Mouse (Mus musculus): Measurements from ENCODE around the gene Stx5a. TPM values are rescaled to one million over a fixed set of nuclear protein-coding genes. Genes with fewer than 3 reads are reported as not detected.
"Not testable (repeated sequence)": the region's sequence is repeated elsewhere in the genome, so short reads cannot be mapped to it uniquely, and the experiment has no call there.

The Stx5a gene
- total RNA-seq, 2 experiments from 2014 or later, result 68.1 to 69.0 TPM

GRCm38 (mm10) chr19:8714653-8715481, 26.3 kb upstream of the Stx5a start:
- no peak for DNase-seq (ENCODE audit: extremely low spot score in 1 of 2, low spot score in 2 of 2)
- intact Hi-C loops (cut with DNase I), result no loop called here

GRCm38 (mm10) chr19:8715868-8716766, 25.1 kb upstream of the Stx5a start:
- intact Hi-C loops (cut with DNase I), result no loop called here
- no peak for DNase-seq (ENCODE audit: extremely low spot score in 1 of 2, low spot score in 2 of 2)

- DNase-seq (ENCODE audit: extremely low spot score in 1 of 2, low spot score in 2 of 2), result no peak
- intact Hi-C loops (cut with DNase I), result no loop called here
These were observed 24.3 kb upstream of the Stx5a start for GRCm38 (mm10) chr19:8716767-8717475.

- peak in 1 of 2 experiments; percentile 54 for DNase-seq (ENCODE audit: extremely low spot score in 1 of 2, low spot score in 2 of 2)
These were observed 22.9 kb upstream of the Stx5a start for GRCm38 (mm10) chr19:8718357-8718756.

GRCm38 (mm10) chr19:8719037-8719436, 22.2 kb upstream of the Stx5a start:
- intact Hi-C loops (cut with DNase I); DNase-seq (ENCODE audit: extremely low spot score in 1 of 2, low spot score in 2 of 2): not testable (repeated sequence)

More at GRCm38 (mm10) chr19:8718357-8718756, 22.9 kb upstream of the Stx5a start:
- intact Hi-C loops (cut with DNase I), result no loop called here

GRCm38 (mm10) chr19:8721378-8721777, 19.8 kb upstream of the Stx5a start:
- intact Hi-C loops (cut with DNase I), result no loop called here

GRCm38 (mm10) chr19:8722021-8722420, 19.2 kb upstream of the Stx5a start:
- no peak for DNase-seq (ENCODE audit: extremely low spot score in 1 of 2, low spot score in 2 of 2)

More at GRCm38 (mm10) chr19:8721378-8721777, 19.8 kb upstream of the Stx5a start:
- DNase-seq (ENCODE audit: extremely low spot score in 1 of 2, low spot score in 2 of 2), result no peak

GRCm38 (mm10) chr19:8722559-8722906, 18.7 kb upstream of the Stx5a start:
- intact Hi-C loops (cut with DNase I), result no loop called here
- no peak for DNase-seq (ENCODE audit: extremely low spot score in 1 of 2, low spot score in 2 of 2)

More at GRCm38 (mm10) chr19:8722021-8722420, 19.2 kb upstream of the Stx5a start:
- intact Hi-C loops (cut with DNase I), result no loop called here

- intact Hi-C loops (cut with DNase I), result no loop called here
- peak; percentile 95 to 97 for DNase-seq (ENCODE audit: extremely low spot score in 1 of 2, low spot score in 2 of 2)
These were observed 18.2 kb upstream of the Stx5a start, which contains the start of gene Slc3a2 for GRCm38 (mm10) chr19:8722907-8723573. Gene Slc3a2, minus strand, starts transcription at chr19:8723369.

- intact Hi-C loops (cut with DNase I), result no loop called here
- DNase-seq (ENCODE audit: extremely low spot score in 1 of 2, low spot score in 2 of 2), result no peak
These were observed 17.5 kb upstream of the Stx5a start for GRCm38 (mm10) chr19:8723574-8724346.

GRCm38 (mm10) chr19:8724392-8724791, 16.8 kb upstream of the Stx5a start:
- no peak for DNase-seq (ENCODE audit: extremely low spot score in 1 of 2, low spot score in 2 of 2)
- intact Hi-C loops (cut with DNase I), result no loop called here

- intact Hi-C loops (cut with DNase I), result no loop called here
- DNase-seq (ENCODE audit: extremely low spot score in 1 of 2, low spot score in 2 of 2), result no peak
These were observed 16.1 kb upstream of the Stx5a start for GRCm38 (mm10) chr19:8725081-8725613.

GRCm38 (mm10) chr19:8726609-8727390, 14.4 kb upstream of the Stx5a start:
- intact Hi-C loops (cut with DNase I), result no loop called here
- DNase-seq (ENCODE audit: extremely low spot score in 1 of 2, low spot score in 2 of 2), result no peak

- intact Hi-C loops (cut with DNase I), result no loop called here
- DNase-seq (ENCODE audit: extremely low spot score in 1 of 2, low spot score in 2 of 2), result no peak
These were observed 13.6 kb upstream of the Stx5a start for GRCm38 (mm10) chr19:8727495-8728114.

GRCm38 (mm10) chr19:8728335-8729099, 12.7 kb upstream of the Stx5a start:
- DNase-seq (ENCODE audit: extremely low spot score in 1 of 2, low spot score in 2 of 2); intact Hi-C loops (cut with DNase I): not testable (repeated sequence)

GRCm38 (mm10) chr19:8734334-8734733, 6.9 kb upstream of the Stx5a start:
- DNase-seq (ENCODE audit: extremely low spot score in 1 of 2, low spot score in 2 of 2), result no peak
- intact Hi-C loops (cut with DNase I), result no loop called here

Measured in left cerebral cortex, postnatal 10 days (tissue).